Mouse (Mus musculus) ovary, adult 10 weeks (tissue): ENCODE measurements around the gene 2310061N02Rik. TPM values are rescaled to one million over a fixed set of nuclear protein-coding genes. Genes with fewer than 3 reads are reported as not detected.

Experiments used
- polyA plus RNA-seq: library from polyadenylated mRNA; stranded (reverse); fragments of 350-450 nt; fragmentation: Illumina TruSeq; extraction: RNeasy Lipid Tissue Mini Kit (QIAGEN cat#74804); gene quantifications from one replicate; pipeline ENCODE4 v1.2.3, GENCODE M21; 2014

2310061N02Rik gene
- not detected for polyA plus RNA-seq

DNA sequence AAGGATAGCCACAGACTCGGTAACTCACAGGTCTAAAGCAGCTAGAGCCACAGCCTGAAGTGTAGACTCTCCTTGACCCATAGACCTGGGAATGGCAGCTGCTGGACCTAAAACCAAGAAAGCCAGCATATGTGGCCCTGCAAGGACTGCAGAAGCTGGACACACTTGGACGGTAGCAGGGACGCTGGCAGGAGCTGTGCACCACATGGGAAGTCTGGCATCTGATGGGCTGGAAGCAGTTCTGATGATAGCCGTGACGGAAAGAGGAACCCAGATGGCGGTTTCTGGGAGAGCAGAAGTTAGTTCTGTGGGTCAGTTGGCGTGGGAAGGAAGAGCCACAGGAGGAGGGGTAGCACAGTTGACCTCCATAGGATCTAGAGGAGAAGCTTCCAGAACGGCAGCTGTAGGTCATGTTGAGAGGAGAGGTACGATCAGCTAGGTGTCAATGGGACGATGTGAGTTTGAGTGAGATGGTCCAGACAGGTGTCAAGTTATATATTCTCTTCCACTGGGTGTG lies at the start of gene 2310061N02Rik:
Gene 2310061N02Rik, minus strand, starts transcription at position 467 of the 517 bp plus-strand sequence.

DNA sequence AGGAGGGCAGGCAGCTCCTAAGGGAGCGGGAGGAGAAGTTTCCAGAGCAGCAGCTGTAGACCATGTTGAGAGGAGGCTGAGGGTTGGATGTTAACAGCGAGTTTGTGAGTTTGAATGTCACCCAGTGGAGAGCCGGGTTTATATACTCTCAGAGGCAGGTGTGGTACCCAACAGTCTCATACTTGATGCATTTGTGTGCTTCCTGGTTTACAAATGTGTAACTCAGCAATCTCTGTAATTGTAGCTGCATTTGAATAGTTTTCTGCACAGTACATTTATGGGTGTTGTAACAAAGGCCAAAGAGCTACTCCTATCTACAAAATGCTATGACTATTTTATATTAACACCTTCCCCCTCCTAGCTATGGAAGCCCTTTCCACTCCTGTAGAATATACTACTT lies 43.8 kb upstream of the 2310061N02Rik start, which contains the start of gene Krtap13:
Gene Krtap13, minus strand, starts transcription at position 101 of the 400 bp plus-strand sequence.

DNA sequence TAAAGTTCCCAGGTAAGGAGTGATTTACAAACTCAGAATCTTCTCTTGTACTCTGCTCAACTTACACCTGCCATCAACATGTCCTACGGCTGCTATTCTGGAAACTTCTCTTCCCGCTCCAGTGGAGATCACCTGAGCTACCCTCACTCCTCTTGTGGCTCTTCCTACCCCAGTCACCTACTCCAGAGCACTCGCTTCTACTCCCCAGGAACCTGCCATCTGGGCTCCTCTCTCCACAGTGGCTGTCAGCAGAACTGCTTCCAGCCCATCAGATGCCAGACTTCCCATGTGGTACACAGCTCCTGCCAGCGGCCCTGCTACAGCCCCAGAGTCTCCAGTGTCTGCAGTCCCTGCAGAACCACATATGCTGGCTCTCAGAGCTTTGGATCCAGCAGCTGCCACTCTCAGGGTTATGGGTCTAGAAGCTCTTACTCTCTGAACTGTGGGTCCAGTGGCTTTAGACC lies 21.1 kb upstream of the 2310061N02Rik start, which contains the start of gene Krtap13-1:
Gene Krtap13-1, plus strand, starts transcription at position 51 of the 464 bp plus-strand sequence.

DNA sequence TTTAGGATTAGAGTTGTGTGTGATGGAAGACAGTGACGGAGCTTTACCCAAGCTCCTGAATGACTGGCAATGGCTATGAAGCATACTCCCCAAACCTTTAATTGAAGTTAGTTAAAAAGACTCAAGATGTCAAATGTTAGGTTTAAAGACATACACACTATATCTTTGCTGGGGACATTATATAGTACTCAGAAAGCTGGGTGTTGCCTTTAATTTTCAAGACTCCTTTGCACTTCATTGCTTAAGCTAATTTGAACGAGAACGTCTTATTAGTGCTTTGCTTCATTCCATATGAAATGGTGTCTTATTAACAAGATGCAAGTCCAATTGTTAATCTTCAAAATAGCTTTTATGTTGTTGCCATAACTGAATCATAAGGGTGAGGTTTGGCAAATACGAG lies 36.2 kb downstream of the 2310061N02Rik start, which contains the start of gene Krtap27-1:
Gene Krtap27-1, minus strand, starts transcription at position 101 of the 400 bp plus-strand sequence.

Other genes with a start within 250 kb of the 2310061N02Rik start
- not detected for gene Cldn17, start 201.0 kb downstream of the 2310061N02Rik start, polyA plus RNA-seq
- 4.5 TPM for gene Cldn8, start 144.8 kb downstream of the 2310061N02Rik start, polyA plus RNA-seq
- not detected for gene Krtap24-1, start 95.7 kb downstream of the 2310061N02Rik start, polyA plus RNA-seq
- not detected for gene 2310079G19Rik, start 80.3 kb downstream of the 2310061N02Rik start, polyA plus RNA-seq
- not detected for gene Krtap26-1, start 60.2 kb downstream of the 2310061N02Rik start, polyA plus RNA-seq
- gene Krtap27-1, start 36.3 kb downstream of the 2310061N02Rik start, polyA plus RNA-seq = not detected
- not detected for gene Krtap13-1, start 20.9 kb upstream of the 2310061N02Rik start, polyA plus RNA-seq
- not detected for gene Krtap13, start 43.7 kb upstream of the 2310061N02Rik start, polyA plus RNA-seq
- gene 2310034C09Rik, start 50.9 kb upstream of the 2310061N02Rik start, polyA plus RNA-seq = not detected
- not detected for gene 2310057N15Rik, start 66.2 kb upstream of the 2310061N02Rik start, polyA plus RNA-seq
- gene Gm5965, start 69.9 kb upstream of the 2310061N02Rik start, polyA plus RNA-seq = not detected
- gene Gm20741, start 104.3 kb upstream of the 2310061N02Rik start, polyA plus RNA-seq = not detected
- not detected for gene Krtap15, start 112.3 kb upstream of the 2310061N02Rik start, polyA plus RNA-seq
- gene Krtap14, start 118.2 kb upstream of the 2310061N02Rik start, polyA plus RNA-seq = not detected
- gene Krtap19-1, start 161.4 kb upstream of the 2310061N02Rik start, polyA plus RNA-seq = not detected
- gene Krtap19-2, start 166.3 kb upstream of the 2310061N02Rik start, polyA plus RNA-seq = not detected
- gene Krtap19-3, start 170.1 kb upstream of the 2310061N02Rik start, polyA plus RNA-seq = not detected
- not detected for gene Krtap19-4, start 177.1 kb upstream of the 2310061N02Rik start, polyA plus RNA-seq
- not detected for gene Krtap19-5, start 188.5 kb upstream of the 2310061N02Rik start, polyA plus RNA-seq
- gene Krtap19-9b, start 224.3 kb upstream of the 2310061N02Rik start, polyA plus RNA-seq = not detected